Mouse (Mus musculus) bone marrow macrophage, adult 2 months (primary cell): ENCODE measurements around the gene F830045P16Rik.
A peak's percentile ranks its signal among the peaks of the same experiment; 100 is the strongest.

ENCODE experiments used
- CTCF ChIP-seq: IDR thresholded peaks from 2 replicates; pipeline ENCODE4 v1.5.1; 2012; ENCODE audit warnings: low read depth, mild to moderate bottlenecking, low read length, moderate library complexity
- POLR2A ChIP-seq: IDR thresholded peaks from 2 replicates; pipeline ENCODE4 v1.6.1; 2012; ENCODE audit warnings: mild to moderate bottlenecking, low read depth, low read length, borderline replicate concordance

GRCm38 (mm10) chr2:129408476-129408875, 127.9 kb downstream of the F830045P16Rik start:
- TF ChIP-seq CTCF, result peak; percentile 90
- no peak for TF ChIP-seq POLR2A
